Mouse (Mus musculus) intestine, embryonic 14.5 days (tissue): ENCODE measurements around the gene Med15. TPM values are rescaled to one million over a fixed set of nuclear protein-coding genes. Genes with fewer than 3 reads are reported as not detected.
A peak's percentile ranks its signal among the peaks of the same experiment; 100 is the strongest.

ENCODE experiments used
- ATAC-seq: fragments of 200-750 bp; cut with Nextera tagmentation; replicated peaks from 2 replicates; pipeline ENCODE4 v1.8.0; 2017; ENCODE audit warnings: low read depth, moderate number of reproducible peaks, moderate TSS enrichment, moderate library complexity; ENCODE audit not compliant: low FRiP score, low TSS enrichment
- DNase-seq: peaks from one replicate; pipeline ENCODE4 v3.0.0-alpha.2; 2018; ENCODE audit warnings: low spot score
- H3K27ac ChIP-seq: fragments of 300-500 bp; sonication (generic); 2 replicates; pipeline ENCODE4 v1.5.1; 2014; ENCODE audit warnings: low read depth, mild to moderate bottlenecking, control low read depth
- H3K27me3 ChIP-seq: fragments of 300-500 bp; sonication (generic); replicated peaks from 2 replicates; pipeline ENCODE4 v1.6.1; 2014; ENCODE audit warnings: low read length, control low read depth; ENCODE audit not compliant: control insufficient read depth, insufficient read depth
- H3K36me3 ChIP-seq: fragments of 300-500 bp; sonication (generic); 2 replicates; pipeline ENCODE4 v1.6.1; 2014; ENCODE audit warnings: low read length, control low read depth; ENCODE audit not compliant: control insufficient read depth, insufficient read depth
- H3K4me1 ChIP-seq: fragments of 300-500 bp; sonication (generic); replicated peaks from 2 replicates; pipeline ENCODE4 v1.6.1; 2014; ENCODE audit warnings: low read length, control low read depth, mixed read lengths; ENCODE audit not compliant: control insufficient read depth, insufficient read depth
- H3K4me2 ChIP-seq: fragments of 300-500 bp; sonication (generic); 2 replicates; pipeline ENCODE4 v1.6.1; 2014; ENCODE audit warnings: low read length
- H3K4me3 ChIP-seq: fragments of 300-500 bp; sonication (generic); 2 replicates; pipeline ENCODE4 v1.5.1; 2014; ENCODE audit warnings: low read depth, low read length, control low read depth, mixed read lengths
- H3K9ac ChIP-seq: fragments of 300-500 bp; sonication (generic); 2 replicates; pipeline ENCODE4 v1.6.1; 2014; ENCODE audit warnings: mild to moderate bottlenecking, low read length
- H3K9me3 ChIP-seq: fragments of 300-500 bp; sonication (generic); 2 replicates; pipeline ENCODE4 v1.6.1; 2016; ENCODE audit warnings: low read length, control low read depth; ENCODE audit not compliant: control insufficient read depth
- WGBS: fragments of 180-500 bp; shearing (Covaris S2); extraction: QIAGEN DNeasy Blood & Tissue Kit; methylation state at CpG from one replicate; pipeline ENCODE4 v1.1.7; 2014; 5-methylcytosine and 5-hydroxymethylcytosine counted together
- polyA plus RNA-seq: library from polyadenylated mRNA; unstranded; fragments of >200 nt; fragmentation: Nextera tagmentation; extraction: Ambion mirVana; gene quantifications from 2 replicates; pipeline ENCODE4 v1.2.1, GENCODE M21; 2014

The Med15 gene
- polyA plus RNA-seq, 1 experiment from 2014 or later = 41.5 TPM

GRCm38 (mm10) chr16:17649925-17650605 is 82.6 kb downstream of the Med15 start:
- Histone ChIP-seq H3K9me3 (no peaks in the 10 kb centered on the region), H3K4me2 (no peak overlapping the region), H3K9ac (no peak overlapping the region), H3K36me3 (peaks cover 60% of the 10 kb centered on the region), H3K27ac (no peak overlapping the region), H3K27me3 (no peaks in the 10 kb centered on the region), H3K4me3 (no peak overlapping the region), H3K4me1 (no peaks in the 10 kb centered on the region; the same call in 1 of the 2 replicates)
- no peak for DNase-seq
- no peak for ATAC-seq
- WGBS = 84% methylated on average over 16 of the region's 16 CpGs

GRCm38 (mm10) chr16:17647566-17648340 is 84.9 kb downstream of the Med15 start:
- H3K4me1 ChIP-seq = no peaks in the 10 kb centered on the region; the same call in 1 of the 2 replicates
- no peaks in the 10 kb centered on the region for H3K9me3 ChIP-seq
- no peaks in the 10 kb centered on the region for H3K27me3 ChIP-seq
- H3K9ac ChIP-seq = no peak overlapping the region
- H3K4me2 ChIP-seq = no peak overlapping the region
- no peak for DNase-seq
- no peak for ATAC-seq
- H3K4me3 ChIP-seq = no peak overlapping the region
- no peak overlapping the region for H3K27ac ChIP-seq
- H3K36me3 ChIP-seq = peaks cover 48% of the 10 kb centered on the region
- 78% methylated on average over 10 of the region's 10 CpGs for WGBS

GRCm38 (mm10) chr16:17647156-17647555 is 85.5 kb downstream of the Med15 start:
- no peak overlapping the region for H3K9ac ChIP-seq
- H3K4me1 ChIP-seq = no peaks in the 10 kb centered on the region; the same call in 1 of the 2 replicates
- H3K27me3 ChIP-seq = no peaks in the 10 kb centered on the region
- ATAC-seq (no peak), DNase-seq (no peak)
- H3K4me2 ChIP-seq = peak overlapping the region; percentile 69
- 15% methylated on average over 1 of the region's 1 CpGs for WGBS
- no peak overlapping the region for H3K27ac ChIP-seq
- H3K9me3 ChIP-seq = no peaks in the 10 kb centered on the region
- peaks cover 48% of the 10 kb centered on the region for H3K36me3 ChIP-seq
- no peak overlapping the region for H3K4me3 ChIP-seq

- ATAC-seq = peak; percentile 95
- H3K27me3 ChIP-seq = no peaks in the 10 kb centered on the region
- DNase-seq = peak; percentile 89
- H3K9me3 ChIP-seq = no peaks in the 10 kb centered on the region
- H3K9ac ChIP-seq = peak within 1 kb of the TSS; percentile 43
- H3K4me2 ChIP-seq = peak within 1 kb of the TSS; percentile 69
- no peak within 1 kb of the TSS for H3K27ac ChIP-seq
- H3K4me3 ChIP-seq = peak within 1 kb of the TSS; percentile 40
- peaks cover 46% of the 10 kb centered on the region for H3K36me3 ChIP-seq
- H3K4me1 ChIP-seq = no peaks in the 10 kb centered on the region; the same call in 1 of the 2 replicates
- 3% methylated on average over 61 of the region's 65 CpGs for WGBS
Measured at GRCm38 (mm10) chr16:17646310-17647114, 86.2 kb downstream of the Med15 start, which contains the start of gene Ccdc74a. Gene Ccdc74a (plus strand): TSS chr16:17646470.

- H3K4me3 ChIP-seq = no peak overlapping the region
- ATAC-seq (no peak), DNase-seq (no peak)
- peaks cover 50% of the 10 kb centered on the region for H3K36me3 ChIP-seq
- no peaks in the 10 kb centered on the region for H3K9me3 ChIP-seq
- WGBS = 88% methylated on average over 4 of the region's 4 CpGs
- no peaks in the 10 kb centered on the region for H3K27me3 ChIP-seq
- H3K4me1 ChIP-seq = no peaks in the 10 kb centered on the region; the same call in 1 of the 2 replicates
- H3K9ac ChIP-seq = no peak overlapping the region
- H3K27ac ChIP-seq = no peak overlapping the region
- H3K4me2 ChIP-seq = no peak overlapping the region
Measured at GRCm38 (mm10) chr16:17643437-17643990, 89.2 kb downstream of the Med15 start.

GRCm38 (mm10) chr16:17642311-17642710 is 90.4 kb downstream of the Med15 start:
- no peak overlapping the region for H3K4me3 ChIP-seq
- no peak overlapping the region for H3K27ac ChIP-seq
- no peaks in the 10 kb centered on the region for H3K27me3 ChIP-seq
- DNase-seq (no peak), ATAC-seq (no peak)
- H3K4me2 ChIP-seq = no peak overlapping the region
- H3K36me3 ChIP-seq = peaks cover 61% of the 10 kb centered on the region
- H3K4me1 ChIP-seq = no peaks in the 10 kb centered on the region; the same call in 1 of the 2 replicates
- no peaks in the 10 kb centered on the region for H3K9me3 ChIP-seq
- no peak overlapping the region for H3K9ac ChIP-seq
- WGBS = 85% methylated on average over 8 of the region's 8 CpGs

- DNase-seq = no peak
- ATAC-seq = no peak
Measured at GRCm38 (mm10) chr16:17641301-17641700, 91.4 kb downstream of the Med15 start.

GRCm38 (mm10) chr16:17640706-17641105 is 92.0 kb downstream of the Med15 start:
- Histone ChIP-seq H3K27me3 (no peaks in the 10 kb centered on the region), H3K9me3 (no peaks in the 10 kb centered on the region), H3K4me3 (no peak overlapping the region), H3K4me2 (no peak overlapping the region), H3K36me3 (peaks cover 73% of the 10 kb centered on the region), H3K9ac (no peak overlapping the region), H3K27ac (no peak overlapping the region), H3K4me1 (no peaks in the 10 kb centered on the region)
- DNase-seq (no peak), ATAC-seq (no peak)
- WGBS = 93% methylated on average over 9 of the region's 9 CpGs

More at GRCm38 (mm10) chr16:17641301-17641700, 91.4 kb downstream of the Med15 start:
- Histone ChIP-seq H3K4me1 (no peaks in the 10 kb centered on the region), H3K9me3 (no peaks in the 10 kb centered on the region), H3K4me3 (no peak overlapping the region), H3K36me3 (peaks cover 68% of the 10 kb centered on the region), H3K27me3 (no peaks in the 10 kb centered on the region), H3K9ac (no peak overlapping the region), H3K27ac (no peak overlapping the region), H3K4me2 (no peak overlapping the region)
- whole genome bisulfite sequencing = 83% methylated on average over 6 of the region's 6 CpGs
